Comparison of ENCODE assay signal across 19 mouse cellular contexts in genomic region chr11:74894619-74895018, GRCm38 (mm10). TPM values are rescaled to one million over a fixed set of nuclear protein-coding genes. Genes with fewer than 3 reads are reported as not detected.
DNase-seq lines count a peak whose midpoint lies in the region; ATAC-seq lines count a peak whose summit lies in the region.
"Had no signal": no experiment of that assay in that cellular context is flagged by ENCODE, and none has a peak within 500 bp of the region (broad histone marks: within the 10 kb centered on the region; RNA-seq: fewer than 3 reads in every experiment).

No protein-coding gene starts in this region.

- H3K4me1 ChIP-seq in neural tube, embryonic 15.5 days, result peaks cover 37% of the 10 kb centered on the region
- 0 out of 2 replicates have a peak, but pooled peaks cover 2% of the 10 kb centered on the region for H3K4me1 ChIP-seq in intestine, embryonic 15.5 days (replicated peaks)

- H3K36me3 ChIP-seq in neural tube, embryonic 15.5 days, result 0 out of 2 replicates have a peak, but pooled peaks cover 3% of the 10 kb centered on the region
- H3K36me3 ChIP-seq in intestine, embryonic 15.5 days, result no peaks in the 10 kb centered on the region
- H3K36me3 ChIP-seq: heart, embryonic 15.5 days had no signal

- no peaks in the 10 kb centered on the region for H3K27me3 ChIP-seq in neural tube, embryonic 15.5 days (replicated peaks)
- H3K27me3 ChIP-seq in intestine, embryonic 15.5 days (replicated peaks), result no peaks in the 10 kb centered on the region
- H3K27me3 ChIP-seq: embryonic facial prominence, embryonic 15.5 days; heart, embryonic 15.5 days; liver, embryonic 12.5 days; midbrain, embryonic 12.5 days; neural tube, embryonic 13.5 days had no signal

- 82% methylated on average over 4 of the region's 4 CpGs for WGBS in neural tube, embryonic 15.5 days
- WGBS in intestine, embryonic 15.5 days, result 73% methylated on average over 4 of the region's 4 CpGs

- H3K9ac ChIP-seq in neural tube, embryonic 15.5 days (replicated peaks), result no peak overlapping the region
- H3K9ac ChIP-seq in intestine, embryonic 15.5 days, result no peak overlapping the region
- H3K9ac ChIP-seq: embryonic facial prominence, embryonic 15.5 days; heart, embryonic 15.5 days; liver, embryonic 12.5 days; lung, embryonic 14.5 days; midbrain, embryonic 12.5 days; neural tube, embryonic 13.5 days had no signal

- ATAC-seq in neural tube, embryonic 15.5 days (ENCODE audit: low FRiP score), result no peak
- no peak for ATAC-seq in intestine, embryonic 15.5 days
- ATAC-seq: inflammation-experienced regulatory T-cells, adult 6 months; liver, embryonic 12.5 days had no signal

- H3K4me3 ChIP-seq in neural tube, embryonic 15.5 days (replicated peaks), result no peak overlapping the region
- no peak overlapping the region for H3K4me3 ChIP-seq in intestine, embryonic 15.5 days (replicated peaks)
- H3K4me3 ChIP-seq: embryonic facial prominence, embryonic 15.5 days; heart, embryonic 15.5 days; limb, embryonic 10.5 days; liver, embryonic 12.5 days; midbrain, embryonic 12.5 days; neural tube, embryonic 13.5 days had no signal

- no peaks in the 10 kb centered on the region for H3K9me3 ChIP-seq in neural tube, embryonic 15.5 days (replicated peaks)
- H3K9me3 ChIP-seq in intestine, embryonic 15.5 days, result no peaks in the 10 kb centered on the region
- H3K9me3 ChIP-seq: embryonic facial prominence, embryonic 15.5 days; heart, embryonic 15.5 days; limb, embryonic 10.5 days; liver, embryonic 12.5 days; midbrain, embryonic 12.5 days; neural tube, embryonic 13.5 days had no signal

- no peak overlapping the region for H3K27ac ChIP-seq in neural tube, embryonic 15.5 days (replicated peaks)
- no peak overlapping the region for H3K27ac ChIP-seq in intestine, embryonic 15.5 days
- H3K27ac ChIP-seq: embryonic facial prominence, embryonic 15.5 days; heart, embryonic 15.5 days; limb, embryonic 10.5 days; liver, embryonic 12.5 days; midbrain, embryonic 12.5 days; neural tube, embryonic 13.5 days had no signal

- peak; percentile 26 to 33 for DNase-seq in heart, adult 18-20 months
- DNase-seq in heart, postnatal 4 days, result no peak
- peak; percentile 69 for DNase-seq in kidney, adult 9 months
- no peak for DNase-seq in kidney, postnatal 10 days
- DNase-seq in neural tube, embryonic 10.5 days (ENCODE audit: extremely low spot score, low spot score), result no peak
- DNase-seq: cerebellum, adult 9-11 months; gastrocnemius, postnatal 10 days; lung, embryonic 14.5 days; spleen, adult 18-20 months; thymus, postnatal 25 days had no signal

- peak overlapping the region; percentile 87; the same call in 1 of the 2 replicates for H3K4me2 ChIP-seq in neural tube, embryonic 15.5 days
- H3K4me2 ChIP-seq in intestine, embryonic 15.5 days (replicated peaks), result no peak overlapping the region
- H3K4me2 ChIP-seq: embryonic facial prominence, embryonic 15.5 days; liver, embryonic 12.5 days; lung, embryonic 14.5 days; midbrain, embryonic 12.5 days had no signal

RNA-seq across cellular contexts. Expression of gene Sgsm2, which starts 2.2 kb away (rescaled TPM):
- total RNA-seq in heart, adult 18-20 months (2021), result 1 to 10 TPM; 5.3 to 5.7 TPM
- 10 to 100 TPM; 14.6 to 14.9 TPM for total RNA-seq in heart, postnatal 4 days (2021)
- 24.1 and 27.3 TPM in 2 replicates for polyA plus RNA-seq in neural tube, embryonic 15.5 days (2015; fragmentation: Nextera tagmentation; extraction: Ambion mirVana)
- 5.1 TPM in 2 replicates for polyA plus RNA-seq in intestine, embryonic 15.5 days (2015; fragmentation: Nextera tagmentation; extraction: Ambion mirVana)

RNA-seq across cellular contexts. Expression of gene Tsr1, which starts 3.3 kb away (rescaled TPM):
- total RNA-seq in heart, adult 18-20 months (2021), result 10 to 100 TPM; 18.4 to 20.4 TPM
- total RNA-seq in heart, postnatal 4 days (2021), result 10 to 100 TPM; 20.0 to 22.6 TPM
- polyA plus RNA-seq in neural tube, embryonic 15.5 days (2015; fragmentation: Nextera tagmentation; extraction: Ambion mirVana), result 28.1 and 32.8 TPM in 2 replicates
- 49.6 and 53.5 TPM in 2 replicates for polyA plus RNA-seq in intestine, embryonic 15.5 days (2015; fragmentation: Nextera tagmentation; extraction: Ambion mirVana)

RNA-seq across cellular contexts. Expression of gene Smg6, which starts 31.0 kb away (rescaled TPM):
- total RNA-seq in heart, adult 18-20 months (2021), result 10 to 100 TPM; 17.1 to 20.5 TPM
- total RNA-seq in heart, postnatal 4 days (2021), result 10 to 100 TPM; 25.6 to 25.7 TPM
- polyA plus RNA-seq in neural tube, embryonic 15.5 days (2015; fragmentation: Nextera tagmentation; extraction: Ambion mirVana), result 13.3 and 14.3 TPM in 2 replicates
- 11.9 and 12.4 TPM in 2 replicates for polyA plus RNA-seq in intestine, embryonic 15.5 days (2015; fragmentation: Nextera tagmentation; extraction: Ambion mirVana)

RNA-seq across cellular contexts. Expression of gene Srr, which starts 31.1 kb away (rescaled TPM):
- total RNA-seq in heart, adult 18-20 months (2021), result 10 to 100 TPM; 25.5 to 26.8 TPM
- 10 to 100 TPM; 29.4 to 30.4 TPM for total RNA-seq in heart, postnatal 4 days (2021)
- polyA plus RNA-seq in neural tube, embryonic 15.5 days (2015; fragmentation: Nextera tagmentation; extraction: Ambion mirVana), result 38.0 and 38.1 TPM in 2 replicates
- 16.1 and 16.6 TPM in 2 replicates for polyA plus RNA-seq in intestine, embryonic 15.5 days (2015; fragmentation: Nextera tagmentation; extraction: Ambion mirVana)

Comparison
In these comparisons a context has a peak if more than half of its experiments do, and no peak if none do; other contexts are left out.
1. DNase-seq: peak in heart, adult 18-20 months (2 of 2) and kidney, adult 9 months (single experiment); none in heart, postnatal 4 days (single experiment), kidney, postnatal 10 days (single experiment) and neural tube, embryonic 10.5 days (single experiment).